In the genomic region with DNA sequence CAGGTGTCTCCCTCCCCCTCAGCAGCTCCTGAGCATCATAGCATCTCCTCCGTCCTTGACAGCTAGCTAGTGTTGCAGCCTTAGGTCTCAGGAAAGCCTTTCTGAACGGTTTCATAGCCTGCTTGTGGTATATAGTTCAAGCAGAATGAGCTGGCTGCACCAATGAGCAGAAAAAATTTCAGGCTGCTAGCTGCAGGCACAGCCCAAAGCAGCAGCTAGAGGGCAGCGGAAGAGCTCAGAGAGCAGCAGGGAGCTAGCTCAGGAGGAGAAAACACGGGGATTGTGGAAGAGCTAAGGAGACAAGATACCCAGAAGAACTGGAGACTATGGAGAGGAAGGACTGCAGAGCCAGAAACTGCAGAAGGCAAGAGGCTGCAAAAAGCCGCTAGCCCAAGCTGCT, we compare ENCODE assay signal across 8 mouse cellular contexts. TPM values are rescaled to one million over a fixed set of nuclear protein-coding genes. Genes with fewer than 3 reads are reported as not detected.
DNase-seq lines count a peak whose midpoint lies in the region; ATAC-seq and TF ChIP-seq lines count a peak whose summit lies in the region.
"Had no signal": no experiment of that assay in that cellular context is flagged by ENCODE, and none has a peak within 500 bp of the region (broad histone marks: within the 10 kb centered on the region; RNA-seq: fewer than 3 reads in every experiment).

No protein-coding gene starts in this region.

- H3K4me2 ChIP-seq in kidney, embryonic 16.5 days (replicated peaks; ENCODE audit: low read depth, low read length), result no peak overlapping the region
- no peak overlapping the region for H3K4me2 ChIP-seq in kidney, embryonic 15.5 days
- H3K4me2 ChIP-seq in midbrain, postnatal 0 days (ENCODE audit: low read depth, low read length, poor library complexity, severe bottlenecking), result no peak overlapping the region

- no peaks in the 10 kb centered on the region for H3K9me3 ChIP-seq in kidney, embryonic 16.5 days (ENCODE audit: low read length)
- no peaks in the 10 kb centered on the region for H3K9me3 ChIP-seq in kidney, embryonic 15.5 days (replicated peaks)
- H3K9me3 ChIP-seq in midbrain, postnatal 0 days (ENCODE audit: low read length), result no peaks in the 10 kb centered on the region

- DNase-seq in ZHBTc4 (ENCODE audit: low read depth, low spot score), result peak; percentile 27
- peak; percentile 52 to 55 for DNase-seq in cerebellum, postnatal 14 days
- DNase-seq in kidney, postnatal 4 days, result peak; percentile 48 to 64
- DNase-seq in midbrain, postnatal 0 days (ENCODE audit: low spot score), result peak; percentile 81
- DNase-seq in c-Kit-positive CD71-positive TER-119-positive erythroid progenitor cells, embryonic 14.5 days (ENCODE audit: low spot score), result no peak

- no peak overlapping the region for H3K9ac ChIP-seq in kidney, embryonic 16.5 days (replicated peaks; ENCODE audit: low read length)
- no peak overlapping the region for H3K9ac ChIP-seq in kidney, embryonic 15.5 days
- H3K9ac ChIP-seq in midbrain, postnatal 0 days (replicated peaks; ENCODE audit: low read length, poor library complexity, severe bottlenecking), result no peak overlapping the region

- peak; percentile 95 for TF ChIP-seq CTCF in midbrain, postnatal 0 days (IDR thresholded peaks at IDR 0.05)

- no peaks in the 10 kb centered on the region for H3K27me3 ChIP-seq in kidney, embryonic 16.5 days (ENCODE audit: insufficient read depth, low read length)
- H3K27me3 ChIP-seq in kidney, embryonic 15.5 days, result no peaks in the 10 kb centered on the region
- H3K27me3 ChIP-seq in midbrain, postnatal 0 days (ENCODE audit: insufficient read depth, low read length), result no peaks in the 10 kb centered on the region

- 0 out of 2 replicates have a peak, but pooled peaks have one; percentile 49 for ATAC-seq in kidney, embryonic 16.5 days (ENCODE audit: low FRiP score, low TSS enrichment)
- ATAC-seq in kidney, embryonic 15.5 days (replicated peaks; ENCODE audit: low FRiP score), result no peak
- ATAC-seq in midbrain, postnatal 0 days (ENCODE audit: low FRiP score), result peak; percentile 71

- H3K4me1 ChIP-seq in kidney, embryonic 16.5 days (ENCODE audit: insufficient read depth, low read length), result no peaks in the 10 kb centered on the region
- no peaks in the 10 kb centered on the region for H3K4me1 ChIP-seq in kidney, embryonic 15.5 days
- no peaks in the 10 kb centered on the region for H3K4me1 ChIP-seq in midbrain, postnatal 0 days (ENCODE audit: insufficient read depth, low read length)

- WGBS in kidney, embryonic 16.5 days, result 20% methylated on average over 5 of the region's 5 CpGs
- WGBS in kidney, embryonic 15.5 days, result 19% methylated on average over 5 of the region's 5 CpGs
- WGBS in midbrain, postnatal 0 days, result 14% methylated on average over 5 of the region's 5 CpGs

- no peaks in the 10 kb centered on the region for H3K36me3 ChIP-seq in kidney, embryonic 16.5 days (ENCODE audit: insufficient read depth, low read length)
- no peaks in the 10 kb centered on the region for H3K36me3 ChIP-seq in kidney, embryonic 15.5 days
- H3K36me3 ChIP-seq in midbrain, postnatal 0 days (ENCODE audit: insufficient read depth, low read length), result no peaks in the 10 kb centered on the region

- H3K4me3 ChIP-seq in kidney, embryonic 16.5 days (ENCODE audit: low read length), result no peak overlapping the region
- no peak overlapping the region for H3K4me3 ChIP-seq in kidney, embryonic 15.5 days (replicated peaks)
- H3K4me3 ChIP-seq in midbrain, postnatal 0 days (ENCODE audit: low read depth, low read length), result no peak overlapping the region
- H3K4me3 ChIP-seq: megakaryocyte, embryonic 14.5 days had no signal

- no peak overlapping the region for H3K27ac ChIP-seq in kidney, embryonic 16.5 days (ENCODE audit: low read length)
- H3K27ac ChIP-seq in kidney, embryonic 15.5 days, result no peak overlapping the region
- H3K27ac ChIP-seq in midbrain, postnatal 0 days (ENCODE audit: low read depth, low read length), result no peak overlapping the region

RNA-seq across cellular contexts. Expression of a gene that starts 7.5 kb away (rescaled TPM):
- polyA plus RNA-seq in kidney, embryonic 16.5 days (2015; fragmentation: Nextera tagmentation; extraction: Ambion mirVana), result 14.5 and 17.5 TPM in 2 replicates
- polyA plus RNA-seq in kidney, embryonic 15.5 days (2015; fragmentation: Nextera tagmentation; extraction: Ambion mirVana), result 18.5 and 19.1 TPM in 2 replicates
- 32.2 and 33.8 TPM in 2 replicates for total RNA-seq in midbrain, postnatal 0 days (2014; rRNA removed)
- 6.8 and 9.2 TPM in 2 replicates for polyA plus RNA-seq in midbrain, postnatal 0 days (2015; fragmentation: Nextera tagmentation; extraction: Ambion mirVana)

RNA-seq across cellular contexts. Expression of a gene that starts 13.4 kb away (rescaled TPM):
- not detected in 2 replicates for polyA plus RNA-seq in kidney, embryonic 16.5 days (2015; fragmentation: Nextera tagmentation; extraction: Ambion mirVana)
- not detected in 2 replicates for polyA plus RNA-seq in kidney, embryonic 15.5 days (2015; fragmentation: Nextera tagmentation; extraction: Ambion mirVana)
- not detected in 2 replicates for total RNA-seq in midbrain, postnatal 0 days (2014; rRNA removed)
- not detected in 2 replicates for polyA plus RNA-seq in midbrain, postnatal 0 days (2015; fragmentation: Nextera tagmentation; extraction: Ambion mirVana)
